Mouse (Mus musculus) forebrain, embryonic 11.5 days (tissue): ENCODE measurements around the gene Nrip2. TPM values are rescaled to one million over a fixed set of nuclear protein-coding genes. Genes with fewer than 3 reads are reported as not detected.

Experiments used
- ATAC-seq: fragments of 200-750 bp; cut with Nextera tagmentation; replicated peaks from 2 replicates; pipeline ENCODE4 v1.8.0; 2017; ENCODE audit warnings: moderate TSS enrichment; ENCODE audit not compliant: low FRiP score
- DNase-seq: peaks from one replicate; pipeline ENCODE4 v3.0.0-alpha.2; 2017; ENCODE audit warnings: low spot score
- H3K27ac ChIP-seq: fragments of 300-500 bp; sonication (generic); 2 replicates; pipeline ENCODE4 v1.5.1; 2014; ENCODE audit warnings: low read depth, low read length
- H3K27me3 ChIP-seq: fragments of 300-500 bp; sonication (generic); 2 replicates; pipeline ENCODE4 v1.6.1; 2014; ENCODE audit warnings: mild to moderate bottlenecking, low read length, mixed read lengths; ENCODE audit not compliant: control insufficient read depth, insufficient read depth
- H3K36me3 ChIP-seq: fragments of 300-500 bp; sonication (generic); 2 replicates; pipeline ENCODE4 v1.6.1; 2014; ENCODE audit warnings: mild to moderate bottlenecking, low read length, moderate library complexity, mixed read lengths; ENCODE audit not compliant: control insufficient read depth, insufficient read depth
- H3K4me1 ChIP-seq: fragments of 300-500 bp; sonication (generic); replicated peaks from 2 replicates; pipeline ENCODE4 v1.6.1; 2014; ENCODE audit warnings: low read length, mixed read lengths; ENCODE audit not compliant: control insufficient read depth, insufficient read depth
- H3K4me2 ChIP-seq: fragments of 300-500 bp; sonication (generic); 2 replicates; pipeline ENCODE4 v1.6.1; 2014; ENCODE audit warnings: low read depth, mild to moderate bottlenecking, low read length, moderate library complexity, mixed read lengths; ENCODE audit not compliant: severe bottlenecking
- H3K4me3 ChIP-seq: fragments of 300-500 bp; sonication (generic); 2 replicates; pipeline ENCODE4 v1.5.1; 2014; ENCODE audit warnings: low read depth, low read length
- H3K9ac ChIP-seq: fragments of 300-500 bp; sonication (generic); 2 replicates; pipeline ENCODE4 v1.6.1; 2014; ENCODE audit warnings: low read length
- H3K9me3 ChIP-seq: fragments of 300-500 bp; sonication (generic); 2 replicates; pipeline ENCODE4 v1.6.1; 2016; ENCODE audit warnings: low read length, mixed read lengths; ENCODE audit not compliant: control insufficient read depth
- WGBS: fragments of 180-500 bp; shearing (Covaris S2); extraction: QIAGEN DNeasy Blood & Tissue Kit; methylation state at CpG from one replicate; pipeline ENCODE4 v1.1.7; 2014; 5-methylcytosine and 5-hydroxymethylcytosine counted together
- polyA plus RNA-seq: library from polyadenylated mRNA; unstranded; fragments of >200 nt; fragmentation: Nextera tagmentation; extraction: Ambion mirVana; gene quantifications from 2 replicates; pipeline ENCODE4 v1.2.1, GENCODE M21; 2014

Nrip2 gene
- polyA plus RNA-seq, 1 experiment from 2014 or later: 2.7 TPM

DNA sequence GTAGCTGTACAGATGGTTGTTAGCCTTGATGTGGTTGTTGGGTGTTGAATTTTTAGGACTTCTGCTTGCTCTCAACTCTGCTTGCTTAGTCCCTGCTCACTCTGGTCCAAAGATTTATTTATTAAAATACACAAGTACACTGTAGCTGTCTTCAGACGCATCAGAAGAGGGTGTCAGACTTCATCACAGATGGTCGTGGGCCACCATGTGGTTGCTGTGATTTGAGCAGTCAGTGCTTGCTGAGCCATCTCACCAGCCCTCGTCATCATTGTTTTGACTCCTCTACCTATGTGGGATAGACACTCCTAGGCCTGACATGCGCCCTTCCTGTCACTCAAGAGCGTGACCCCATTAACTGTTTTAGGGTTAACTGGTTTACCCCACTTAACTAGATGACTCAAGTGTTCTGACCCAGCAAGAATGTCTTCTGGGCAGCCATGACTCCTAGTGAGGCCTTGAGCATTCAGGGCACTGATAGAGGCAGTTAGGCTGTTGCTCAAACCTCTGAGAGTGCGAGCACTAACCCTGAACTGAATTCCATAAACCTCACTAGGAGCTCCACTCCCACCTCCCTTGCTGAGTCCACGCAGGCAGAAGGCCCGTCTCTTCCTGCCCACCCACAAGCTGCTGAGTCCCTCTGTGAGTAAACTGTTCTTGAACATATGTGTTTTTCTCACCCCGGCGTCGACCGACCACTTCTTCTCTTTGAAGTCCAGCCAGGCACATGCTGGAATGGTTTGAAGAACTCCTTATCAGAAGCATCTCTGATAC is 56.9 kb downstream of the Nrip2 start:
- WGBS: 89% methylated on average over 12 of the region's 12 CpGs

DNA sequence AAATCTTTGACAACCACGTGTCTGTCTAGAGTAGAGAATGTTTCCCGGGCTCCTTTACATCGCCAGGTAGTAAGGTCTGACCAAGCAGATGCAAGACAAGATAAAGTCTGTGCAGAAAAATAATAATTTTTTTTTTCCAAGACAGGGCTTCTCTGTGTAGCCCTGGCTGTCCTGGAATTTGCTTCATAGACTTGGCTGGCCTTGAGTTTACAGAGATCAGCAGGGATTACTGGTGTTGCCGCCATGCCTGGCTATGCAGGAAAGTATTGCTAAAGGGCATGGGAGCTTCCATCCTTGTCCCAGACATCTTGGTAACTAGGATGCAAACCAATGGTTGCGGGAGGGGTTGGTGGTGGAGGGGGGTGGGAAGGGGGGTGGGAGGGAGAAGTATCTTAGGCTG is 58.1 kb downstream of the Nrip2 start:
- H3K36me3 ChIP-seq: no peaks in the 10 kb centered on the region
- no peaks in the 10 kb centered on the region for H3K27me3 ChIP-seq
- no peak overlapping the region for H3K27ac ChIP-seq
- WGBS: 89% methylated on average over 5 of the region's 5 CpGs
- no peak overlapping the region for H3K9ac ChIP-seq
- ATAC-seq (no peak), DNase-seq (no peak)
- H3K4me1 ChIP-seq: no peaks in the 10 kb centered on the region
- no peak overlapping the region for H3K4me3 ChIP-seq
- H3K9me3 ChIP-seq: no peaks in the 10 kb centered on the region
- no peak overlapping the region for H3K4me2 ChIP-seq

More for the DNA sequence above, 56.9 kb downstream of the Nrip2 start:
- Histone ChIP-seq H3K27ac (no peak overlapping the region), H3K4me1 (no peaks in the 10 kb centered on the region), H3K4me3 (no peak overlapping the region), H3K27me3 (no peaks in the 10 kb centered on the region), H3K9ac (no peak overlapping the region), H3K9me3 (no peaks in the 10 kb centered on the region), H3K36me3 (no peaks in the 10 kb centered on the region), H3K4me2 (no peak overlapping the region)
- ATAC-seq (no peak), DNase-seq (no peak)

DNA sequence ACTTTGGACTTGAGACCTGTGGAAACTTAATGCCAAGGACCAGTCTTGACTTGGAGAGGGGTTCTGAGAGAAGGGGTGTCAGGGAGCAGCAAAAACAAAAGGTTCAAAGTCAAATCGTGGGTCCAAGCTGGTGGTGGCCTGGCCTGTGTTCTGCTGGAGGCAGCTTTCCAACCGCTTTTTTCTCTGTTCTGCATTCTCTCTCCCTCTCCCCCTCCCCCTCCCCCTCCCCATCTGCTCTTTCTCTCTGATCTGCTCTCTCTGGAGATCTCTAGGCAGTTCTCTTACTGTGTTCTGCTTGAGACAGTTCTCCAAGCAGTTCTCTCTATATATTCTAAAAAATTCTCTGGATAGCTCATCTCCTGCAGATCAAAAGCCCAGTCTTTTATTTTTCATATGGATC is 61.2 kb downstream of the Nrip2 start:
- no peaks in the 10 kb centered on the region for H3K27me3 ChIP-seq
- H3K4me2 ChIP-seq: no peak overlapping the region
- no peak overlapping the region for H3K27ac ChIP-seq
- ATAC-seq: no peak
- no peaks in the 10 kb centered on the region for H3K9me3 ChIP-seq
- no peaks in the 10 kb centered on the region for H3K4me1 ChIP-seq
- WGBS: 37% methylated on average over 2 of the region's 2 CpGs
- no peak for DNase-seq
- no peaks in the 10 kb centered on the region for H3K36me3 ChIP-seq
- no peak overlapping the region for H3K9ac ChIP-seq
- no peak overlapping the region for H3K4me3 ChIP-seq

DNA sequence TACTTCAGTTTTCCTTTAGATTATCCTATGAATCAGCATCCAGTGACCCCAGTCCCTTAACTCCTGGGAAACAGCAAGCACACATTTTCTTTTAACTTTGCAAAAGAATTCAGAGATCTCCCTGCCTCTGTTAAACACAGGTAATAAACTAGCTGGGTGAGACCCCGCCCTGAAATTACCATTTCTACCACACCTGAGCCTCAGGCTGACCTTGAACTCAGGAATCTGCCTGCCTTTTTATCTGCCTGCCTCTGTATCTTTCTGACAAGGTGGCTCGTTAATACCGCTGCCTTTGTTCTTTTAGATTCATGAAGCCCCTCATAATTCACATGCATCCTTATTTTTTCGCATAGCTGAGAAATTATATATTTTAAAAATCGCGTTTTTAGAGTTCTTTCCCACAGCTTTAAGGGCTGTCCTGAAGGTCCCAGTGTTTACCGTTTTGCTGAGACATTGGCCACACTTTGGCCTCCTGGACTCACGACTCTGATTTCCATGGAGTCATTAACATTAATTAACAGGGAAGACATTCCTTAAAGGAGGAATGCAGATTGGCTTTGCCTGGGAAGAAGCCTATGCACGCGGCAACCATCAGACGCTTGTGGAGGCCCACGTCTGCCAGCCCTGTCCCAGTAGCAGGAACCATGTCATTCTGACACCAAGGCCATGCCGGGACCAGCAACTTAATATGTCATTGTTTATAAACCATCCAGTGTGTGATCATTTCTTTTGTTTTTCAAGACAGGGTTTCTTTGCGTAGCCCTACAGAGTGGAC is 61.8 kb downstream of the Nrip2 start:
- WGBS: 82% methylated on average over 14 of the region's 14 CpGs
- no peak overlapping the region for H3K27ac ChIP-seq
- no peaks in the 10 kb centered on the region for H3K9me3 ChIP-seq
- H3K4me3 ChIP-seq: no peak overlapping the region
- no peak for DNase-seq
- no peak for ATAC-seq
- peaks cover 3% of the 10 kb centered on the region; the same call in 1 of the 2 replicates for H3K4me1 ChIP-seq
- H3K4me2 ChIP-seq: no peak overlapping the region
- no peak overlapping the region for H3K9ac ChIP-seq
- H3K36me3 ChIP-seq: no peaks in the 10 kb centered on the region
- H3K27me3 ChIP-seq: no peaks in the 10 kb centered on the region

DNA sequence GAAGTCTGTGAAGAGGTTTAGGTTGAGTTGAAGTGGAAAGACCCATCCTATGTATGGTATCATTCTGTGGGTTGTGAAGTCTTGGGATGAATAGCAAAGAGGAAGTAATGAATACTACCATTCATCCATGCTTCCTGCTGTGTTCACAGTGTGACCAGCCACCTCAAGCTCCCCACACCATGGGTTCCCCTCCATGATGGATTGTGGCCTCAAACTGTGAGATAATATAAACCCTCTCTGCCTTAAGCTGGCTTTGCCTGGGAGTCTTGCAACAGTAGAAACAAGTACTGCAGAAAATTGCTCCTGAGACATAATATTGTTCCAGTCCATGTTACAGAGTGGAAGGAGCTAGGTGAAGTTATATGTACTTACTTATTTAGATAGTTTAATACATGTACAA is 62.5 kb downstream of the Nrip2 start:
- no peak for ATAC-seq
- Histone ChIP-seq H3K4me2 (no peak overlapping the region), H3K36me3 (no peaks in the 10 kb centered on the region), H3K4me1 (peaks cover 4% of the 10 kb centered on the region; the same call in 1 of the 2 replicates), H3K27ac (no peak overlapping the region), H3K27me3 (no peaks in the 10 kb centered on the region), H3K9me3 (no peaks in the 10 kb centered on the region), H3K9ac (no peak overlapping the region), H3K4me3 (no peak overlapping the region)
- no peak for DNase-seq

DNA sequence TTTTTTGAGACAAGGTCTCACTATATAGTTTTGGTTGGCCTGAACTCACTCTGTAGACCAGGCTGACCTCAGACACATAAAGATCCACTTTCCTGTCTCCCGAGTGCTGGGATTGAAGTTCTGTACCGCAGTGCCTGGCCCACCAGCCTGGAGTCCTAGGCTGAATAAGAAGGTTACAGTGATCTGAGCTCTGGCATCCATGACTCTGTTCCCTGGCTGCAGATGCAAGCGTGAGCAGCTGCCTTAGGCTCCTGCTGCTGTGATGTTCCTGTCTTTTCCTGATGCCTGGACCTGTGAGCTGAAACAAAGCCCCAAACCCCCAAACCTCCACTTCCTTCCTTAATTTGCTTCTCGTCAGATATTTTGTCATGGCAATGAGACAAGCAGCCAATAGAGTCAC is 65.9 kb downstream of the Nrip2 start:
- H3K27ac ChIP-seq: no peak overlapping the region
- no peak overlapping the region for H3K9ac ChIP-seq
- H3K27me3 ChIP-seq: no peaks in the 10 kb centered on the region
- no peak overlapping the region for H3K4me2 ChIP-seq
- no peaks in the 10 kb centered on the region for H3K9me3 ChIP-seq
- ATAC-seq (no peak), DNase-seq (no peak)
- peaks cover 4% of the 10 kb centered on the region; the same call in 1 of the 2 replicates for H3K4me1 ChIP-seq
- 89% methylated on average over 4 of the region's 4 CpGs for WGBS
- H3K36me3 ChIP-seq: no peaks in the 10 kb centered on the region
- no peak overlapping the region for H3K4me3 ChIP-seq

Other genes starting within 250 kb of the Nrip2 start
- gene Tead4, start 98.5 kb upstream of the Nrip2 start, polyA plus RNA-seq: 1.1 TPM in 2 replicates
- gene Tulp3, start 43.4 kb upstream of the Nrip2 start, polyA plus RNA-seq: 17.7 and 23.7 TPM in 2 replicates
- gene Rhno1, start 36.4 kb upstream of the Nrip2 start, polyA plus RNA-seq: 197 and 205 TPM in 2 replicates
- 89.6 and 91.9 TPM in 2 replicates for gene Foxm1, start 36.3 kb upstream of the Nrip2 start, polyA plus RNA-seq
- 0.51 and 0.84 TPM in 2 replicates for gene Tex52, start 23.8 kb upstream of the Nrip2 start, polyA plus RNA-seq
- not detected in 2 replicates for gene Gm44596, start 23.8 kb upstream of the Nrip2 start, polyA plus RNA-seq
- 34.6 and 35.3 TPM in 2 replicates for gene Itfg2, start 25.6 kb downstream of the Nrip2 start, polyA plus RNA-seq
- 601 and 640 TPM in 2 replicates for gene Fkbp4, start 39.4 kb downstream of the Nrip2 start, polyA plus RNA-seq
- gene Pzp, start 127.4 kb downstream of the Nrip2 start, polyA plus RNA-seq: 0.05 TPM in 1 of 2 replicates, not detected in the other
- not detected in 2 replicates for gene A2ml1, start 182.3 kb downstream of the Nrip2 start, polyA plus RNA-seq
- gene Klrb1a, start 224.2 kb downstream of the Nrip2 start, polyA plus RNA-seq: not detected in 2 replicates